Mouse (Mus musculus) liver, adult 2 months (tissue): ENCODE measurements around the gene Srsf5. TPM values are rescaled to one million over a fixed set of nuclear protein-coding genes. Genes with fewer than 3 reads are reported as not detected.

Experiments
- DNase-seq: peaks from one replicate; pipeline ENCODE4 v3.0.0-alpha.2; 2011; ENCODE audit warnings: low read depth, low spot score; ENCODE audit errors: extremely low read depth
- H3K27ac ChIP-seq: fragments of 200-500 bp; replicated peaks from 2 replicates; pipeline ENCODE4 v1.5.1; 2012; ENCODE audit warnings: low read depth, mild to moderate bottlenecking, control low read depth, inconsistent platforms, low read length; ENCODE audit not compliant: insufficient read depth
- H3K27me3 ChIP-seq: fragments of 200-500 bp; 2 replicates; pipeline ENCODE4 v1.6.1; 2012; ENCODE audit warnings: mild to moderate bottlenecking, moderate library complexity, low read length, inconsistent platforms; ENCODE audit not compliant: control insufficient read depth, insufficient read depth
- H3K36me3 ChIP-seq: fragments of 200-500 bp; 2 replicates; pipeline ENCODE4 v1.6.1; 2012; ENCODE audit warnings: low read length, inconsistent platforms; ENCODE audit not compliant: control insufficient read depth, insufficient read depth
- H3K4me1 ChIP-seq: fragments of 200-500 bp; 2 replicates; pipeline ENCODE4 v1.6.1; 2011; ENCODE audit warnings: low read length; ENCODE audit not compliant: control insufficient read depth, insufficient read depth
- H3K4me3 ChIP-seq: fragments of 200-500 bp; 2 replicates; pipeline ENCODE4 v1.5.1; 2011; ENCODE audit warnings: low read depth, mild to moderate bottlenecking, control low read depth, low read length, moderate library complexity; ENCODE audit not compliant: insufficient read depth
- H3K79me2 ChIP-seq: fragments of 200-500 bp; 2 replicates; pipeline ENCODE4 v1.6.1; 2012; ENCODE audit warnings: inconsistent platforms, mild to moderate bottlenecking, low read length, moderate library complexity; ENCODE audit not compliant: control insufficient read depth, insufficient read depth
- H3K9ac ChIP-seq: fragments of 200-500 bp; 2 replicates; pipeline ENCODE4 v1.6.1; 2012; ENCODE audit warnings: low read depth, mild to moderate bottlenecking, control low read depth, inconsistent platforms, low read length
- CTCF ChIP-seq: fragments of 200-500 bp; IDR thresholded peaks from 2 replicates; pipeline ENCODE4 v1.5.1; 2011; ENCODE audit warnings: low read depth, low read length, control low read depth
- POLR2A ChIP-seq: fragments of 200-500 bp; IDR thresholded peaks from 2 replicates; pipeline ENCODE4 v1.6.1; 2011; ENCODE audit warnings: low read length, control low read depth; ENCODE audit not compliant: insufficient read depth; ENCODE audit errors: extremely low read depth
- WGBS: fragments of 180-500 bp; shearing (Covaris S2); methylation state at CpG from one replicate; pipeline ENCODE4 v1.1.7; 2018; 5-methylcytosine and 5-hydroxymethylcytosine counted together
- polyA plus RNA-seq: library from polyadenylated mRNA; depleted of rRNA; stranded (reverse); fragments of >200 nt; gene quantifications from 2 replicates; pipeline ENCODE4 v1.2.3, GENCODE M21; 2012; rRNA removed
- total RNA-seq: library from RNA; depleted of rRNA; stranded (reverse); fragments of >200 nt; gene quantifications from 2 replicates; pipeline ENCODE4 v1.2.3, GENCODE M21; 2014; rRNA removed

The Srsf5 gene
- total and polyA plus RNA-seq, 2 experiments = 238 to 331 TPM

GRCm38 (mm10) chr12:80992540-80993122 lies 47.3 kb downstream of the Srsf5 start:
- no peak for DNase-seq
- TF ChIP-seq CTCF = peak; percentile 42
- no peak for TF ChIP-seq POLR2A
- H3K36me3 ChIP-seq = no peaks in the 10 kb centered on the region
- no peaks in the 10 kb centered on the region for H3K27me3 ChIP-seq
- H3K4me1 ChIP-seq = no peaks in the 10 kb centered on the region
- no peak overlapping the region for H3K27ac ChIP-seq
- no peaks in the 10 kb centered on the region for H3K79me2 ChIP-seq
- WGBS = 79% methylated on average over 8 of the region's 8 CpGs
- no peak overlapping the region for H3K4me3 ChIP-seq
- no peak overlapping the region for H3K9ac ChIP-seq

GRCm38 (mm10) chr12:80993773-80994172 lies 48.5 kb downstream of the Srsf5 start:
- Histone ChIP-seq H3K27ac (no peak overlapping the region), H3K27me3 (no peaks in the 10 kb centered on the region), H3K4me1 (no peaks in the 10 kb centered on the region), H3K36me3 (no peaks in the 10 kb centered on the region), H3K79me2 (no peaks in the 10 kb centered on the region), H3K4me3 (no peak overlapping the region), H3K9ac (no peak overlapping the region)
- 88% methylated on average over 1 of the region's 1 CpGs for WGBS
- DNase-seq = no peak
- TF ChIP-seq CTCF (no peak), POLR2A (no peak)

- no peaks in the 10 kb centered on the region; the same call in 1 of the 2 replicates for H3K27me3 ChIP-seq
- H3K4me3 ChIP-seq = no peak overlapping the region
- TF ChIP-seq CTCF = no peak
- no peak for TF ChIP-seq POLR2A
- H3K27ac ChIP-seq = no peak overlapping the region
- WGBS = 86% methylated on average over 4 of the region's 4 CpGs
- H3K79me2 ChIP-seq = no peaks in the 10 kb centered on the region
- no peaks in the 10 kb centered on the region for H3K36me3 ChIP-seq
- DNase-seq = no peak
- no peak overlapping the region for H3K9ac ChIP-seq
- H3K4me1 ChIP-seq = no peaks in the 10 kb centered on the region
Measured at GRCm38 (mm10) chr12:80995326-80995725, 50.0 kb downstream of the Srsf5 start.

- Histone ChIP-seq H3K4me1 (no peaks in the 10 kb centered on the region), H3K36me3 (no peaks in the 10 kb centered on the region), H3K79me2 (no peaks in the 10 kb centered on the region), H3K27ac (no peak overlapping the region), H3K9ac (no peak overlapping the region), H3K27me3 (no peaks in the 10 kb centered on the region; the same call in 1 of the 2 replicates), H3K4me3 (no peak overlapping the region)
- WGBS = 87% methylated on average over 4 of the region's 4 CpGs
- no peak for DNase-seq
- TF ChIP-seq CTCF = no peak
- TF ChIP-seq POLR2A = no peak
Measured at GRCm38 (mm10) chr12:80997652-80998051, 52.3 kb downstream of the Srsf5 start.

- Histone ChIP-seq H3K9ac (no peak overlapping the region), H3K27ac (no peak overlapping the region), H3K4me1 (no peaks in the 10 kb centered on the region), H3K79me2 (no peaks in the 10 kb centered on the region), H3K27me3 (no peaks in the 10 kb centered on the region; the same call in 1 of the 2 replicates), H3K36me3 (no peaks in the 10 kb centered on the region), H3K4me3 (no peak overlapping the region)
- no peak for TF ChIP-seq POLR2A
- TF ChIP-seq CTCF = no peak
- DNase-seq = no peak
- WGBS = 15% methylated on average over 33 of the region's 33 CpGs
Measured at GRCm38 (mm10) chr12:80998528-80999221, 53.4 kb downstream of the Srsf5 start.

Other genes starting within 250 kb of the Srsf5 start
- not detected in 2 replicates for gene Ccdc177, start 184.8 kb upstream of the Srsf5 start, total RNA-seq
- gene Ccdc177, start 184.8 kb upstream of the Srsf5 start, polyA plus RNA-seq = not detected in 2 replicates
- 20.1 and 27.5 TPM in 2 replicates for gene Susd6, start 155.0 kb upstream of the Srsf5 start, total RNA-seq
- gene Susd6, start 155.0 kb upstream of the Srsf5 start, polyA plus RNA-seq = 21.8 and 22.3 TPM in 2 replicates
- 389 and 508 TPM in 2 replicates for gene Slc10a1, start 23.2 kb downstream of the Srsf5 start, total RNA-seq
- 1,193 and 1,387 TPM in 2 replicates for gene Slc10a1, start 23.2 kb downstream of the Srsf5 start, polyA plus RNA-seq
- 28.3 and 36.6 TPM in 2 replicates for gene Smoc1, start 81.3 kb downstream of the Srsf5 start, total RNA-seq
- gene Smoc1, start 81.3 kb downstream of the Srsf5 start, polyA plus RNA-seq = 50.7 and 65.7 TPM in 2 replicates